Mouse (Mus musculus) frontal cortex, postnatal 14 days (tissue): ENCODE data around the gene Xrcc2.
"Not testable (repeated sequence)": the region's sequence is repeated elsewhere in the genome, so short reads cannot be mapped to it uniquely, and the experiment has no call there.

Experiments used
- DNase-seq, 2 experiments: peaks; one replicate each; pipeline ENCODE4 v3.0.0; 2022; ENCODE audit warnings: low spot score in 2 of 2

The Xrcc2 gene

DNA sequence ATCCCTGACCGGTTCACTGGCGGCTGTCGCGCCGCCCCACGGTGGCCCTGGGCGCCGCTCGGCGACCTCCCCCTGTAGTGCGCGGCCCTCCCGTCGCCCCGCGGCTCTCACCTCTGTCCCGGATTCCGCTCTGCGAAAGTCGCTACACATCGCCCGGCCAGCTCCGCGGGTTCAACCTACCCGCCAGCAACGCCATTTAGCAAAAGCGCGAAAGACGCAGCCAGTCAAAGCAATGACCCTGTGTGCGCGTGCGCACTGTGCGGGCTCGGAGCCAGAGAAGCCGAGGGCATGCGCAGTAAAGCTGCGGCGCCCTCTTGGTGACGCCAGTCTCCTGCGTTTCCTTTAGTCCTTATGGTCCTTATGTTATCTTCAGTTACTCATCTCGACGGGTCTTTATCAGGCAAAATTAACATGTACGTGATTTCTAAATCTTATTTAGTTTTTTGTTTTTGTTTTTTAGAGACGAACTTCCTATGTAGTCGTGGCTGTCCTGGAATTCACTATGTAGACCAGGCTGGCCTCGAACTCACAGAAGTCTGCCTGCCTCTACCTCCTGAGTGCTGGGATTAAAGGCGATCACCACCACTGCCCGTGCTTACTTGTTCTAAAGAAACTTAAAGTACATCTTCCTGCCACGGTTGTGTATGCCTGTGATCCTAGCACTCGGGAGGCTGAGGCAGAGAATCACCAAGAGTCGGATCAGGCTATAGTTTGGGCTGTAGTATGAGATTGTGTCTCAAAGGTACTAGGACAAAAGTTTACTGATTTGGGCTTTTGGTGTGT, at the start of gene Xrcc2:
Gene Xrcc2 (minus strand): TSS at position 259 of the 783 bp plus-strand sequence.
- peak; percentile 93 to 97 for DNase-seq

DNA sequence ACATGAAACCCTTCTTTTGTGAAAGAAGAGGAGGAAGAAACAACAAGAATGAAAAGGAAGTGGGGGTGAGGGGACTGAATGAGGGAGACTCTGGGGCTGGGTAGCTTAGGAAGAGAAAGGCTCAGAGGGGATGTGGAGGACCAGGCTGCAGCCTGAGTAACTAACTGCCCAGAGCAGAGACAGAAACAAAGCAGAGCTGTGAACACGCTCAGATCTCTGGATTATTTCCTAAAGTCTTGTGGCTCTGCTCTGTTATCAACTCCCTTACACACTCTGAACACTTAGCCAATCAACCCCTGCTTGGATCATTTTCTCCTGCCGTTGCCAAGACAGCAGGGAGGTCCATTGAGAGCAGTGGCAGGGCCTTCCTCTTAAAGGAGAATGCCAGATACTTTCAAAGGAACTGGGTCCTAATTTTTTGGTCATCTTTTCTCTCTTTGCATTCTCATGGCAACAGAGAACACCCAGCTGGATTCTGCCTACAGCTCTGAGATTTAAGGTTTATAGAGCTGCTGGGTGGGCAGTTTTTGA, 48.7 kb upstream of the Xrcc2 start:
- peak in 1 of 2 experiments; percentile 28 for DNase-seq

DNA sequence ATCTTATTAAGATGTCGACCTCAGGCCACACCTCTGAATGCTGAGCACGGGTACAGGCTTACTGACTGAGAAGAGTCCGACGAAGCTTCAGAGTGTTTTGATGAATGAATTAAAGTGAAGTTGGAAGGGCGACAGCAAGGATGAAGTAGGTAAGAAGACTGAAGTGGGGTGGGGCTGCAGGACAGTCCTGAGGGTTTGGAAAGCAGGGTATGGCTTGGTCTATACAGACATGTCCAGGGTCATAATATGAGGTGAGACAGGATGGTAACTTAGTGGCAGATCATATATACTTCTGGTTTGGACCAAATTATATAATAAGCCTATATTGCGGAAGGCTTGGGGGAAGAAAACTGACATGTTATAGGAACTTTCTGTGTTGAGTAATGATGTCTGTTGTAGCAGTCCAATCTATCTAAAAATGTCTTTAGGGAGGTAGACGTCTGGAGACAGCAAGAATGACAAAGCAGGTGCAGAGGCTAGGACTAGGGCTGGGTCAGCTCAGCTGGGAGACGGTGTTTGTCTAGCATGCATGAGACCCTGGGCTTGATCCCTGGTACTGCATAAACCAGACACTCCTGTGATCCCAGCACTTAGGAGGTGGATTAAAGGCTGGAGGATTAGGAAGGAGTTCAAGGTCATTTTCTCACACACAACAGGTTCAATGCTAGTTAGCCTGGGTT, 48.1 kb upstream of the Xrcc2 start:
- DNase-seq, result no peak

DNA sequence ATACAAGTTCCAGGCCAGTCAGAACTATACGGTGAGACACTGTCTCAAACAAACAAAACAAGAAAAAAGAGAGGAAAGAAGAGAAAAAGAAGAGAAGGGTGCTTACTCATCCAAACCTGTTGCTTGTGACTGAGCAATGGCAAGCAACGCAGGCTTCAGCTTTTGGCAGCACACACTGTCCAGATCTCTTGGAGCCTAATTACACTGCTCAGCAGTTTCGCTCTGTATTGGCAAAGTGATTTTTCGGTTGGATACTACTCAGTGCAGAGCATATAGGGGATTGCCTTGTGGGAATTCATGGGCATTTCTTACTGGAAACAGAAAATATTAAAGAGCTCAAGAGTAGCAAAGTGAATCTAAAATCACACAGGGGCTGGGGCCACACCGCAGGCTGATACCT, 47.2 kb upstream of the Xrcc2 start:
- no peak for DNase-seq

DNA sequence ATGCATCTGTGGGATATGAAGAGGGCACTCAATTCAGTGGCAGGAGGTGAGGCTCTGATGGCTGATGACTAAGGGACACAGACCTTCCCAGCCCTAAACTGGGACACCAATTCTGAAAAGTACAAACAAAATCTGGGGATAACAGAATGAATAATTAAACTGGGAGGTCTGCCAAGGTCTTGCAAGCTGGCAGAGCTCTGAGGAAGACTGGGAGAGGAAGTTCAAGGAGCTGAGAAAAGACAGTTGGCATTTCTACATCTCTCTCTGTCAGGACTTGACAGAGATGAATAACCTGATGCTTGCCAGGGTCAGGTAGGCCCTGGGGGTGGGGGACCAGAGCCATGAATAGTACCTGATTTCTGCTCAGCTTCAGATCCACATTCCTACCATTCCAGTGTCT, 45.9 kb upstream of the Xrcc2 start:
- DNase-seq, result no peak

DNA sequence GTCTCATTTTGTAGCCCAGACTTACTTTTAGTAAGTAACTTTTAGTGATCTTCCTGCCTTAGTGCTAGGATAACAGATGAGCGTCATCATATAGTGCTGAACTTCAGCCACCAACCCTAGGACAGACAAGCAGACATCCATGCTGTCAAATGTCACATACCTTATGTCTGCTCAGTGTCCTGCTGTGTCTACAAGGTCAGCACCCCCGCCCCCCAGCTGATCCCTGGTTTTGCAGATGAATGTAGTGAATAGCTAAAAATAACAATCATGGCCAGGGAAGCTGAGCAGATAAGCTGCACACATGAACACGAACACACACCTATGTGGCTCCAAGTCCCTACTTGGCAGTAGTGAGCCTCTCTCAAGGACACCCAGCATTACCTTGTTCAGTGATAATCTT, 43.0 kb upstream of the Xrcc2 start:
- DNase-seq, result no peak

DNA sequence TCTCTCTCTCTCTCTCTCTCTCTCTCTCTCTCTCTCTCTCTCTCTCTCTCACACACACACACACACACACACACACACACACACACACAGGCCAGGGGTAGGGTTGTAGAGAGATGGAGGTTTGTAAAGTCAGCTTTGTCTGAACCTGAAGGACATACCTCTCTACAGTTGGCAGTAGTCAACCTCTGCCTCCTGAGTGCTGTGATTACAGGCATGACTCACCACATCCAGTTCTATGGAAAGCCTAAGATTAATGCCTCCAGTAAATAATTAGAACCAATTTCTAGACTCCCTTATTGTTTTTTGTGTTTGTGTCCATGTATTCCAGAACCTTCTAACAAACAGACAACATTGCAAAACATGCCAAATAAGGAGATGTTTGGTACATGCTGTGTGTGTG, 42.3 kb upstream of the Xrcc2 start:
- no peak for DNase-seq

DNA sequence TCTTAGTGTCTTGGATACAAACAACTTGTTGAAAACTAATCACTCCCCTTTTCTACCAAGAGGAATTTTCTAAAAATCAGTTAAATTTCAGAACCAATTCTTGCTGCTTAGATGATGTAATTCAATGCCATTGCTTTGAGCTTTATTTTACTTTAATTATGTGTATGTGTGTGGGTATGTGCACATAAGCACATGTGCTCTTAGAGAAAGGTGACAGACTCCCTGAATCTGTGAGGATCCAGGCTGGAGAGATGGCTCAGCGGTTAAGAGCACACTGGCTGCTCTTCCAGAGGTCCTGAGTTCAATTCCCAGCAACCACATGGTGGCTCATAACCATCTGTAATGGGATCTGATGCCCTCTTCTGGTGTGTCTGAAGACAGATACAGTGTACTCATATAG, 33.3 kb upstream of the Xrcc2 start:
- DNase-seq, result not testable (repeated sequence)

DNA sequence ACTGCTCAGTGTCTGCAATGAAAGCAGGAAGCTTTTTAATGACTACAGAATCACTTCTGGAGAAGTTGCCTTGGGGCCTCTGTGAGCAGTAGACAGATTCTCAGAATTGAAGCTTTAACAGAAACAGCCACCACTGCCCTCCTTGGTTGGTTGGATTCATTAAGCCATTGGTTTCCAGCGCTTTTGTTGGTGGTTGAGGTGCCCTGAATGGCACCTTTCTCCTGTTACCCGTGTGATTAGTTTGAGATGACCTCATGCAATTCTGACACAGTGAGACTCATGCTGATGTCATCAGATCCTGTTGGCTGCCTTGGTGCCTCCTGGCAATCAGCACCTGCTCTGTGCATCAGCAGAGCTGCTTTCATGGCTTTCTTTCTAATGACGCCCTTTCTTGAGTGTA, 32.8 kb upstream of the Xrcc2 start:
- DNase-seq, result no peak

DNA sequence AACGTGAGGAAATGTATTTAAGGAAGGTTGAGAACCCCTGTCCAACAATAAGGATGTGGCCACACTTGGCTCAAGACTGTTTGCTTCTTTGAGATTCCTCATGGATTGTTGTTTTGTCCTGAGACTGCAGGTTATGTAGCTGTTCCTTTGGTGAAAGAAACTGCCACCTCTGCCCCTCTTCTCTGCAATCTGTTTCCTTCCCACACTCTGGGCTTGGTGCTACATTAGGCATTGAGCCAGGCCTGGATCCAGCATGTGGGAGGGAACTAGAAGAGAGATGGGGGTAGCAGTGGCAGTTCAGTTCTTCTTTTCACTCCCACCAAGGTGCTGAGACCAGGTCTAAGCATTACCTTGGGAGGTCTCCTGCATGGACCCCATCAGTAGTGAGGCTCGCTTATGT, 30.2 kb upstream of the Xrcc2 start:
- DNase-seq, result peak in 1 of 2 experiments; percentile 39

DNA sequence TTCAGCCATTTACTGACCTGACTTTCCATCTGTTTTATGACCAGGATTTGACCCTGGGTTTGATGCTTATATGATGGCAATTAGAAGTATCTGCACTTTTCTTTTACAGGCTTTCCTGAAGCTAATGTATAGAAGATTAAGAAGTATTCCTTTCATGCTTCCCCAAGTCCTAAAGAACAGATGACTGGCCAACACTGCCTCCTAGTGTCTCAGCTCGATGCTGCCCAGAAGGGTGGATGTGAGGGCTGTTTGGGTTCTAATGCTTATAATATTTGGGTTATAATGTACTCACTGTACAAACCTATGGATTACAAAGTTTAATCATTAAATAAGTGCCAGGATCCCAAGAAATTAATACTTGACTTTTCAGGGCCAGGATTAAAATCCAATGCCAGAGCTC, 28.7 kb upstream of the Xrcc2 start:
- DNase-seq, result no peak

DNA sequence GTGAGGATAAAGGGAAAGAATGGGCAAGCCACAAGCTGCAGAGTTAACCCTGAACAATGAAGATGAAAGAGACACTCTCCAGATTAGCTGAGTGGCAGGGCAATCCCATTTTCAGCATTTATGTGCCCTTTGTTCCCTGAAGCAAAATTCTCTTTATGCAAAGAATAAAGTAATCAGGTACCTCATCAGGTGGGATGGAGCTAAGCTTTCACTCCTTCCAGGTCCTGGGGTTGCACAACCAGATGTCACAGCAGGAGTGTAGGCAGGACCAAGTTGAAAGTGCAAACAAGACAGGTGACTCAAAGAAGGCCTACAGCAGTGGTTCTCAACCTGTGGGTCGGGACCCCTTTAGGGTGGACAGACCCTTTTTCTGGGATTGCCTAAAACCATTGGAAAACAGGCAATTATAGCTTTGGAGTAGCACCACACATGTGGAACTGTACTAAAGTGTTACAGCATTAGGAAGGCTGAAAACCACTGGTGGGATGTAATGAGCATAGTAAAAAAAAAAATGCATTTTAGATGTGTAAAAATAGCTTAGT, 18.6 kb upstream of the Xrcc2 start:
- DNase-seq, result no peak

DNA sequence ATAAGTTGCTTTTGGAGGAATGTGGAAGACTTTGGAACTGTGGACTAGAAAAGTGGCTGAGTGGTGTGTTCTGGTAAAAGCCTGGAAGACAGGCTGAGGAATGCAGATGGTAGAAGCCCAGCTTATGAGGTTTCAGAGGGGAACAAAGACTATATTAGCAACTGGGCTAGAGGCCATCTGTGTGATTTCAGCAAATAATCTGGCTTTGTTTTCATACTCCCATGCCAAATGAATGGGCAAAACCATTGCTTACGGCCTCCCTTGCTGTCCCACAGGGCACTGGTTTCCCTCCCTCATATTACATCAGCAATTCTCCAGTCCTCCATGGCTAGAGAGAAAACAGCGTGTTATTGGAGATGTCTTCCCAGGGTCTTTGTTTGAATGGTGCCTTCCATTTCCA, 17.4 kb upstream of the Xrcc2 start:
- no peak for DNase-seq

DNA sequence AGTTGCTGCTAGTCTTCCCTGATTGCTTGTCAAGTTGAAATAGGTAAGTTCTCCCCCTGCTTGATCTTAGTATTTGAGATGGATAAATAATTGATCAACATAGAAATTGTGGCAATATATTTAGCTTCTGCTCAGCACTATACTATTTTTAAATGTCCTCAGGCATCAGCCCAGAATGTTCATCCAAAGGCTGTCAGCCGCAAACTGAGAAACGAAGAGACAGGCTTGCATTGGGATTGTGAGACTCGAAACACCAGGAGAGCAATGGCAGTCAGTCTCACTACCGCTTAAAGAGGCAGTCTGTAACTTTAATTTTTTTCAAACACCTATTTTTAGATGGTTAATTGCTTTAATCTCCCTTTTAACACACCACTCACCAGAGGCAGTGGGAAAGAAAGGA, 13.8 kb upstream of the Xrcc2 start:
- no peak for DNase-seq

DNA sequence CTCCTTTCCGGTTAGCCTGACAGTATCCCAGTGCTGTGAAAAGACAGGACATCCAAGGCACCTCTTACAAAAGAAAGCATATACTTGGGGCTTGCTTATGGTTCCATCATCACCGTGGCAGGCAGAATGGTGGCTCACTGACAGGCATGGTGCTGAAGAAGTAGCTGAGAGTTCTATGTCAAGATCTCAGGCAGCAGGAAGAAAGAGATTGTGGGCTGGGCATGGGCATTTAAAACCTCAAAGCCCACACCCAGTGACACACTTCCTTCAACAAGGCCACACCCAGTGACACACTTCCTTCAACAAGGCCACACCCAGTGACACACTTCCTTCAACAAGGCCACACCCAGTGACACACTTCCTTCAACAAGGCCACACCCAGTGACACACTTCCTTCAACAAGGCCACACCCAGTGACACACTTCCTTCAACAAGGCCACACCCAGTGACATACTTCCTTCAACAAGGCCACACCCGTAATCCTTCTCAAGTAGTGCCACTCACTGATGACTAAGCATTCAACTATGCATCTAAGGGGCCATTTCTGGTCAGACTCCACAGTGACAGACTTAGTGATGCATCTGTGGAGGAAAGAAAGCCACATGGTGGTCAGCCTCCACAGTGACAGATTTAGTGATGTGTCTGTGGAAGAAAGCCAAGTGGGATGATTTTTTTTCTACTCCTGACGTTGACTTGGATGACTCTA, 7.5 kb upstream of the Xrcc2 start:
- DNase-seq, result not testable (repeated sequence)

DNA sequence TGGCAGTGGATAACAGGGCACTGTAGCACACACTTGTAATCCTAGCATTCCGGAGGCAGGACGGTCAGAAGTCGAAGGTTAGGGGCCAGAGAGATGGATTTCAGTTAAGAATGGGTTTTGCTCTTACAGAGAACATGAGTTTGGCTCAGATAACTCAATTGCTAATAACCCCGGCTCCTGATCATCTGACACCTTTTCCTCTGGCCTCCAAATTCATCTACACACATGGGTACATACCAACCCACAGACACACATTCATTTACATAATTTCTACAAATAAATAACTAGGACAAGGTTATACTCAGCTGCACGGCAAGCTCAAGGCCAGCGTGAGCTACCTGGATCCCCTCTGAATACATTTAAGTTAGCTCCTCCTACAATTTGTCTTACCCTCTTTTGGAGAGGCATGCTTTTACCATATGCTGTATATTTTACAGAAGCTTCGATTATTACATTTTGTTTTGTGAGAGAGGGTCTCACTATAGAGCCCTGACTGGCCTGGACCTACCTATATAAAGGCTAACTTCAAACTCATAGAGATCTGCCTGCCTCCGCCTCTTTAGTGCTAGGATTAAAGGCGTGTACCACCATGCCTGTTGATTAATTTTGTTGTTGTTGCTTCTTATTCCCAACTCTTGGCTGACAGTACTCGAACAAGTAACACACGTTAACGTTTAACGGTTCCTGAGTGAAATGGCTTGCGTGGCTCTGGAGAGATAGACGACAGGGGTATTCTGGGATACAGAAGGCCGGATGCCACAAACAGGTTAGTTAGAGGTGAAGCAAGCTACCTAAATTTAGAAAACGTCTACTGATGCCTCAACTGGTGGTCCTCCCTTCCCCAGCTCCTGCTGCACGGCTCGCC, 691 bp downstream of the Xrcc2 start:
- DNase-seq, result no peak

DNA sequence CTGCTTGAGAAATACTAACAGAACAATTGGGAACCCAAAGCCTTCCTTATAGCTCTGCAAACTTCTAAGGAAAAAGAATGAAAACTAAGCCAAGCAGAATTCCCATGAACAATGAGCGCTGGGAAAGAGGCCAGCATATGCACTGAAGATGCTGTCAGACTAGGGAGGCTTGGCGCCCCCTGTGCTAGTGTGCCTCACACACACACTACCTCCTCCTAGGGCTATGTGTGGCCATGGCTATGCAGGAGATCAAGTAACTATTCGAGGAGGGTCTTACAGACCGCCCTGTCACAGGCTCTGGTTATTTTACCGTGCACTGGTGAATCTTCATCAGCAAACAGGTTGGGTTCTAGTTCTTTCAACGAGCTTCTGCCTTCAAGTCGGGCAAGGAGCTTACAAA, 7.7 kb downstream of the Xrcc2 start:
- DNase-seq, result no peak

DNA sequence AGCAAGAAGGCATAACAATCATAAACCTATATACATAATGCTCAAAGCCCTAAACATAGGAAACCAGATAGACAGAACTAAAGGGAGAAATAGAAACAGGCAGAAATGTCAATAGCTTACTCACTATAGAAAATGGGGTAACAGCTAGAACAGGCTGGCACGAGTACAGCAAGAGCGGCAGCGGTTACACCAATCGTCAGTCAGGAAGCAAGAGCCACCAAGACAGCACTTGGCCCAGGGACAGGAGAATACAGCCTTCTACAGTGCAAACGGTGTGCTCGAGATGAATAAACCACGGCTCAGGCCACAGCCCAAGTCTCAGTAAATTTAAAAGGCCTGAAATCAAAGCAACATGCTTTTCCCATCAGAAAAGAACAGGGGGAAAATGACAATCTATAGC, 9.4 kb downstream of the Xrcc2 start:
- no peak for DNase-seq

DNA sequence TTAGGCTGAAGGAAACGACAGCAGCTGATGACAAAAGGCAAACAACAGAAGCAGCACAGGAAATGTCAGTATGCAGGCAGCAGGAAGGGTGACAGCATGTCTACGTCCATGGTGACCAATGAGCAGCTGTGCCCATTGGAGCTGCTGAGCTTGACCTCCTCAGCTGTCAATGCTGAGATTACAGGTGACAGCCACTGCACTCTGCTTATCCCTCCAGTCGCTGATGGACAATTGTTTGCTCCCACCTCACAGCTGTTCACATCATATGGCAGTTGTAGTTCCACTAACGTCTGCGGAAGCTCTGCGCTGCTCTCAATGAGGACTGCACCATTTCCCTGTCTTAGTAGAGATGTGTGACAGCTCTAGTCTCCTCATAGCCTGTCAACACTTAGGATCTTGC, 9.8 kb downstream of the Xrcc2 start:
- DNase-seq, result no peak

DNA sequence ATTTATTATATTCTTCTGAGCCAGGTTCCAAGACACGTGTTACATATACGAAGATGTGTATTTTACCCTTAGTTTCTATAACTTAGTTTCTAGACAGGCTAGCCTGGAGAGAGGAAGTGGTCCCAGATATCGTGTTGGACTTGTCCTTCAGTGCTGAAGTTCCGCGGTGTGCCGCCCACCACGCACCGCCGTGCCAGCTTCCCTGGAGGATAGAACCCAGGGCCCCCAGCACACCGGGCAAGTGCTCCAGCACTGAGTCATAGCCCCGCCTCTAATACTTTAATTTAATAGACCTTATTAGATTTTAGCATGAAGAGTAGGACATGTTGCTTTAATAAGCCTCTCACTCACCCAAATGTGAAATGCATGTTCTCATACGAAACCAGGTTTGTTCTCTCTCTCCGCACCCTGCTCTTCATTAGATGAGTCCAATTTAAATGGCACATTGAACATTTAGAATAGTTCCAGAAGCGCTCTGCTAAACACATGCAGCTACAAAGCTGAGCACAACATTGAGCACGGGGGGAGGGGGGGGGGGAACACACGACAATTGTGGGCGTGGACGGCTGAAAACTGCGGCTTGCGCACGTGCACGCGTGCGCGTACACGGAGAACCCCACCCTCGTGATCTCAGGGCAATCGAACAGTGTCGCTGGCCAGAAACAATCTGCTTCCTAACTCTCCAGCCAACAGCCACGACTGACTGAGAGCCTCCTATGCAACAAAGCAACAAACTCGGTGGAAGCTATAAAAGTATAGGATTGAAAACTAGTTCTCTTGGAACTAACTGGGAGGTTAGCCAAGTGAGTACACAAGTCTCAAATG, 33.7 kb downstream of the Xrcc2 start:
- no peak for DNase-seq
